Mouse (Mus musculus) olfactory bulb, adult 2 months (tissue): Measurements from ENCODE around the gene Cenpk.

Experiments used
- CTCF ChIP-seq: fragments of 200-500 bp; IDR thresholded peaks from 2 replicates; pipeline ENCODE4 v1.5.1; 2012; ENCODE audit warnings: low read depth, mild to moderate bottlenecking, low read length, moderate library complexity; ENCODE audit not compliant: insufficient read depth
- POLR2A ChIP-seq: fragments of 200-500 bp; IDR thresholded peaks from 2 replicates; pipeline ENCODE4 v1.6.1; 2012; ENCODE audit warnings: mild to moderate bottlenecking, low read depth, low read length, moderate library complexity; ENCODE audit not compliant: insufficient read depth

- TF ChIP-seq CTCF (no peak), POLR2A (no peak)
Measured at GRCm38 (mm10) chr13:104227478-104227877, 933 bp upstream of the Cenpk start.
